Mouse (Mus musculus) c-Kit-positive CD71-positive TER-119-negative erythroid progenitor cells, embryonic 14.5 days (primary cell): ENCODE results near the gene Celf2.
"Not testable (repeated sequence)": the region's sequence is repeated elsewhere in the genome, so short reads cannot be mapped to it uniquely, and the experiment has no call there.

ENCODE experiments used
- DNase-seq: peaks from one replicate; pipeline ENCODE4 v3.0.0-alpha.2; 2013; ENCODE audit warnings: low read depth

The Celf2 gene

DNA sequence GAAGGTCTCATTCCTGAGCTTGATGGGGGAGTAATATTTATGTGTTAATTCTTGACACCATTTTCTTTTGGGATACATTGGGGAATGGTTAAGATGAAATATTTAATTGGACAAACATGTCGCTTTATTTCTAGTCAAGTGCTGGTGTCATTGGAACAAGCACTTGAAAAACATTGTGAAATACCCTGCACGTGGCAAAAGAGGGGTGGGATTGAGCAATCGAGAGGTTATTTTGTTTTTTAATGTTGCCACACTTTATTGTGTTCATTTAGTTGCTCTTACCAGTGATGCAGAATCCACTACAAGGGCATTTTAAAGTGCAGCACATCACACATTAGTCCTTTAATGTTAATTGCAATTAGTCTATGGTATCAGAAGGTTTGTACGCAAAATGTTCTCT, 242.2 kb downstream of the Celf2 start:
- no peak for DNase-seq

DNA sequence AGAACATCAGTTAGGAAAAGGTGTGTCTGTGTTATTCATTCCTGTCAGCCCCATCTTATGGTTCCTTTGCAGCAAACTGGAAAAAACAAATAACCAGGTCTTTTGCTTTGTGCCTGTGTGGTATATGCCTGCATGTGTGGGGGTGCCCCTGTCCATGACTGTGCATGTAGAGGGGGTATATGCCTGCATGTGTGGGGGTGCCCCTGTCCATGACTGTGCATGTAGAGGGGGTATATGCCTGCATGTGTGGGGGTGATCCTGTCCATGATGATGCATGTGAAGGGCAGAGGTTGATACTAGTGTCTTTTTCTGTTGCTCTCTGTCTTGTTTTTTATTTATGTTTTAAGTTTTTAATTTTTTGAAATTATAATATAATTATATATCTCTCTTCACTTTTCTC, 246.7 kb downstream of the Celf2 start:
- not testable (repeated sequence) for DNase-seq

DNA sequence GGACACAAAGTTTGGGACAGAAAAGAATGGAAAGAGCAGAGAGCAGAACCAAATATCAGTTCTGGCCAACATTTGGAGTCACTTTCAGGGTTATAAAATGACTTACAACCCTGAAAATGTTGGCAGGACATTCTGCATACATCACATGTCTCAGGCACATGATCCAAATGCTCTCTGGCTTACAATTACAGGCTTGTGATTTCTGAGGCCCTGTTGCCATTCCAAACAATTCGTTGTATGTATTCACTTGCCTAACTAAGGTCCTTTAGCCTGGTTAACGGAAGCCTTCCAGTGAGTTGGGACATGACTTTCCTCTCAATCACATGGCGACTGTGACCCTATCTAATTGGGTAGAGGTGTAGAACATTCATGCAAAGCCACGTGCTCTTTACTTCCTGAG, 249.2 kb downstream of the Celf2 start:
- no peak for DNase-seq

DNA sequence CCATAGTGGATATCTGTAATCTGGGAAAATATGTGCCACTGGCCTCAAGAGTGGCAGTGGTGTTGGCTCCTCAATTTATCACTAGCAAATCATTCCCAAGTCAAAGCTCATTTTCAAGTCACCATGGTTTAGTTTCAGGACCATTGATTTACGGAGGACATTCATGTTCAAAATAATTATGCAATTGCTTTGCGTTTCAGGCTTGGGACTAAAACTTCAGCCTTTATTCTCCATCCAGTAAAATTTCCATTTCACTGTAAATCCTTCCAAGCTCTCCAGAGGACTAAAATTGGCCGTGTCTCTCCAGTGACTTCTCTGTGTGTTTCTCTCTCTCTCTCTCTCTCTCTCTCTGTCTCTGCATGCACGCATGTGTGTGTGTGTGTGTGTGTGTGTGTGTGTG, 249.7 kb downstream of the Celf2 start:
- DNase-seq: no peak

DNA sequence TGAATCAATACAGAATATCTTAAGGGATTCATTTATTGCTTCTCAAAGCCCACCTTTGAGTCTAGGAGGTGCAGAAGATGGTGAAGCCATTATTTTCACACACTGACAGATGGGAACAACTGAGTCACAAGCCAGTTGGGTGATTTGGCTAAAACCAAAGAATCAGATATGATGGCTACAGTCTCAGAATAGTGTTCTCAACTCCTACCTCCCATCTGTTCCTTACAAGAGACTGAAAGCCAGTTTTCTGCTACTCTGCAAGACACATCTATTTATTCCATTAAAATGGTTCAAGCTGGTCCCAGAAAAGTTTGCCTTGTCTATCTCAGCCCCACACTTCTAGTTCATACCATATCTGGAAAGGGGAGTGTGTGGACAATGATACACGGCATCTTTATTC, 253.3 kb downstream of the Celf2 start:
- no peak for DNase-seq

DNA sequence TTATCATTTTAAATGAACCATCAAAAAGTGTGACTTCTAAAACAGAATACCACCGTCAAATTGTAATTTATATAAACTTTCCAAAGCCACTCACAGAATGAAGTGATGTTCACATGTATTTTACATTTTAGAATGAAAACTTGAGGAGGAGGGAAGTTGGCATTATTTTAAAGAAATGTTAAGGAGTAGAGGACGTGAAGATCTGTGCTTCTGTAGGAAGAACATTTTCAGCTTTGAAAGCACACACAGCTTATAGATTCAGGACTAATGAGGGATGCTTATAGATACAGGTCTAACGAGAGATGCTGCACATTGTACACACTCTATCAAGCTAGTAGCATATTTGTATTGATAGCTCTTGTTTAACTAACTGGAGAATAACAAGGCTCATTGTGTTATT, 254.0 kb downstream of the Celf2 start:
- no peak for DNase-seq

DNA sequence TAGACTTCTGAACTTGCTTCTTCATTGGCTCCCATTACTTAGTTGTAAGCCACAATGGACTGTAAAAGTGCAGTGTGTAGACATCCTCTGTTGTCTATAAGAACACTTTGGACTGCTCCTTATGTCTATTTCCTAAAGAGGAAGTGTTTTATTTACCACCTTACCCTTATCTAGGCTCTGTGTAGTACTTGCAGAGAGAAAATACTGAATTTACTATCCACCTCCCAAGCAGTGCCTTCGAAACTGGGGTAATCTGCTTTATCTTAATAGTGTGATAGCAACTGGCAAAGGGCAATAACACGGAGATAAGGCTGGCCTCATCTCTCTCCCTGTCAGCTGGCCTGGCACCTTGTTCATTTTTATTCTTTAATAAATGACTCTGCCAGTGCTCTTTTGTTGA, 259.0 kb downstream of the Celf2 start:
- no peak for DNase-seq

DNA sequence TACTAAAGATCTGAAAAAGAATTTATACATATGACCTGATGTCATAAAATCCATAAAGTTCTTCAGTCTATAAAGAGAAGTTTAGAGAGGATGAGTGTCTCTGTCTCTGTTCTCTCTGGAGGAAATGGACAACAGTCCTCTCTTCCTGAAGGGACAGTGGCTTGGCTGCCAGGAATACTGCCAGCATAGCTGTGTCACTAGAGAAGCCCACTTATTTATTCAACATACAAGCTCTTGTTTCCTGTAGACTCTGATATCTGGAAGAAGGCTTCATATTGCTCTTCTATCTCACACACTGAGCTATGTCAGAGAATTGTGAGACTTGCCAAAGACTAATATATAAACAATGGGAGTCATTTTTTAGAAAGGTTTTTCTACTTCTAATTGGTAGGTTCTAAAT, 260.4 kb downstream of the Celf2 start:
- no peak for DNase-seq

DNA sequence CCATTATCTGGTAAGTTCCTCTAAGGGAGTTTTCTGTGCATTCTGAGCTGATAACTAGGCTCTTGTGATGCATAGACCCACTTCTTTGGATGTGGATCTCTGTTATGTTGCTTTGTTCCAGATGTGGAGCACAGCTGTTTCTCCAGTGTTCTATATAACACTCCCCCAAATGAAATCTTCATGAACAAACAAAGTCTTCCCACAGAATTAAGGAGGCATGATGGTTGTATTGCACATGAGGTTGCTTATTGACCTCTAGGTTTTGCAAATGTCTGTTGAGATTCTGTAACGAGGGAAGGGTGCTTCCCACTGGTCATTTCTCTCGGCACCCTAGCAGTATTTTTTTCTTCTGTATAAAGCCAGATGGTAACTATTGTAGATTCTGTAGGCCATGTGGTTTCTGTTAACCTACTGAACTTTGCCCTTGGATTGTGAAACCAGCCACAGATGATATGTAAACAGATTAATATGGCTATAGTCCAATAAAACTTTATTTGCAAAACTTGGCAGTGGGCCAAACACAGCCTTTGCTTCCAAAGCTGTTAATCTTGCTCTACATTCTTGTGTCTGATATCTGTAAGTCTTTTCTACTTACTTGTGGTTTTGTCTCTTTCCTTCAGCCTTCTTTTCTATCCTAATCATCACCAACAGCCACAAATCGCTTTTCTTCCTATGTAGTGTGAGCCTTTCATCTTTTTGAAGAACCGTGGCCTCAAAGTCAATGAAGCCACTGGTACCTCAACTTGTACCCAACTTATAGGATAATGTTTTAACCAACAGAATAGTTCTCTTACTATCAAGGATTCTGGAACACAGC, 263.2 kb downstream of the Celf2 start:
- no peak for DNase-seq

DNA sequence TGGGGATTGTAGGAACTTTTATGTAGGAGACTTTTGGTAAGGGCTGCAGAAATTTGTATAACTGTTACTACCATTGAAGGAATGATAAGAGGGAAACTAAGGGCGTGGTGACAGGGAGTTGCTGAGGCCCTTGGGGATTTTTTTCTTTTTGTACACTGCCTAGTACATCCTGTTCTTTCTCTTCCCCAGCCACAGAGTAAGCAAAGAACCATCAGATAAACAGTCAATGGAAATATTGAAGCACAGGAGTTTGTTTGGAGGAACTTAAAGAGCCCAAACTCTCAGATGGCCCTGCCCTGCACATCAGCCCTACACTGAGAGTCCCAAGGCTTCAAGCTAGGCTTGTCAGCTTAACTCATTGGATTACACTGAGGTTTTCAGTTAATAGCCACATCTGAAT, 267.2 kb downstream of the Celf2 start:
- DNase-seq: no peak

DNA sequence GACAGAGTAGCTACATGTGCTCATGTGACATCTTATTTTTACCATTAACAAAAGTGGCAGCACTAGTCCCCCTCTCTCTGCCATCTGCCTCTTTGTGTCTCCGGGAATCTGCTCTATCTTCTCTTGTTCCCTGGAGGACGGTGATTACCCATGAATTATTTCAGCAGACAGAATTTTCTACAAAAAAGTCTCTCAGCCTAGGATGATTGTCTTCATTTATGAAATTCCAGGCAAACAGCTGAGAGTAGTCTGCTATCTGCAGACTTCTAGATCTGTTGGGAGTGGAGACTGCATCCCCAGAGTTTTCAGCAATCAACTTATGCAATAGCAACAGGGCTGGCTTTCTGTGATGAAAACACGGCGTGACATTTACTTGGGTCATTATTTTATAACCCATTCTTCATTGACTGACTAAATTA, 267.8 kb downstream of the Celf2 start:
- no peak for DNase-seq

DNA sequence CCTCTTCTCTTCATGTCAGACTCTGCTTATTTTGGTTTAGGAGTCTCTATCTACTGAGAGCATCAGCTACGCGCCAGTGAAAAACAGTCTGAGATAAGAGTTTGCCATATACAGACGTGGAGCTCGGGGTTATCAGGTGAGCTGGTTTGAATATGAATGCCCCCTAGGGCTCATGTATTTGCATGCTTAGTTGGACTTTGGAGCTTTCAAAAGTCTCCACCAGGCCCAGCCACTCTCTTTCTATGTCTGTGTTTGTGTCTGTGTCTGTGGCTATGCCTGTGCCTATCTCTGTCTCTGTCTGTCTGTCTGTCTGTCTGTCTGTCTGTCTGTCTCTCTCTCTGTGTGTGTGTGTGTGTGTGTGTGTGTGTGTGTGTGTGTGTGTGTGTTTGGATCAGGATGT, 272.1 kb downstream of the Celf2 start:
- DNase-seq: no peak

DNA sequence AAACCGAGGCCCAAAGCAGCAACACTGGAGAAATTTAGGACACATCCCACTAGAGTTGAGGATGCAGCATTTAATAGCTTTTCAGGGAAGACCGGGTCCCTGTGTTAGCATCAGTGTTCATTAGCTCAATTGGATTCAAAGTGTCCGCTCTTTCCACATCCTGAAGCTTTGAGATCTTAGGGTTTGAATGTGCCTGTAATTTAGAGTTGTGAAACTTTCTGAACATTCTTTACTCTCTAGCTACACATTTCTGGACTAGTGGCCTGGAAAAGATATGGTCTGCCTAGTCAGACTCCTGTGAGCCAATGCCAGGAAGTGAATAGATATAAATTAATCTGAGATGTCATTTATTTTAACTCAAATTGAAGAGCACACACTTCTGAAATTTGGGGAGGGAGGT, 272.9 kb downstream of the Celf2 start:
- DNase-seq: no peak

DNA sequence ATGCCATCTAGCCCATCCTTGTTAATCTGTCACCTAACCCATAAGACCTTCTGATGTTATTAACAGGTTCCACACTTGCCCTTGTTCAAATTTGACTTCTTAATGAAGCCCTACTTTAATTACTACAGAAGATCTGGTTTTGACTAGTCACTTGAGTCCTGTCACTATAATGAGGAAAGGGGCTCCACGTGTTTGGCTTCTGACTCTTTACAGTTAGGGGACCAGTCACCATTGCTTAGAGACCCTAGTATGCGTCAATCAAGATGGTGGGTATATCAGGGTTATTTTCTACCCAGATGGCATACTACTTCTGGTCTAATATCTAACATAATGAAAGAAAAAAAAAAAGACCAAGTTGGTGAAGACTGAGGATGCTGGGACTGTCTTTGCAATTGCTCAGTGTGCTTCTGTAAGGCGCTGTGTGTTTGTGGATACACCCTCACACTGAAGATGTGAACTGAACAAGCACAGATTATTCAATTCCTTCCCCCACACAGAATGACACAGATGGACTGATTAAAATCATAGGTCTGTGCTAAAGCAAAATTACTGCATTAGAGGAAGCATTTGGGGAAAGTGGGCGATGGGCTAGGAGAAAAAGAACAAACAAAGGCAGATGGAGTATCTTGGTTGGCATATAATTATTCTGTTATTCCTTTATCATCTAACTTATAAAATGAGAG, 274.2 kb downstream of the Celf2 start:
- DNase-seq: no peak

DNA sequence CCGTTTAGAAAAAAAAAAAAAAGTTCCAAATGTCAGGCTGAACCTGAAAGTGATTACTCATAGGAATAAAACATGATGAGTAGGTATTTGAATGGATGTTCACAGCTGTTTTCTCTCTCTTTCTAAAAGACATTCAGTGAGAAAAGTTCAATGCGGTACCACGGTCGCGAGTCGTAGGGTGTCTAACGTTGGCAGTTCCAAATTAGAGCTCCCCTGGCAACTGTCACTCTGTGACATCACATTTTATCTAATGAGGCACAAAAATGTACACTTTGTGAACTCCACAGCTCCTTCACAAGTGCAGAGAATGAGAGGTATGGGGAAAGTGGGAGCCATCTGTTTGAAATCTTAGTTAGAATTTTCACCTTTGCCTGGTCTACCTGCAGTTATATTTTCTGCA, 274.8 kb downstream of the Celf2 start:
- DNase-seq: no peak

DNA sequence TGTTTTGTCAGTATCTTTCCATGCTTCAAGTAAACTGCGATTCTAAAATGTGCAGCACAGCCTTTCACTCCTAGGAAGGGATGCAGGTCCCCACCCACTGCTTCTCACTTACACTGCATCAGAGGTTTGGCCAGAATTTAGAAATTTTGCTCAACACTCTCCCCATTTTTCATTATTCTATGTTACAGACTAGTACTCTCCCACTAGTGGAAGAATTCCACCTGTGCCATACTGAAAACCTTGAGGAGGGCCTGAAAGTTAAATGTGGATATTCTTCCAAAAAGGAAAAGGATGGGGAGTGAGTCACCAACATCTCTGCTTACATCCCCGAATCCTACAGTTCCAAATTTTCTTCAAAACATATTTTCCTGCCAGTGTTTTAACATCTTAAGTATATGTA, 276.0 kb downstream of the Celf2 start:
- DNase-seq: no peak

DNA sequence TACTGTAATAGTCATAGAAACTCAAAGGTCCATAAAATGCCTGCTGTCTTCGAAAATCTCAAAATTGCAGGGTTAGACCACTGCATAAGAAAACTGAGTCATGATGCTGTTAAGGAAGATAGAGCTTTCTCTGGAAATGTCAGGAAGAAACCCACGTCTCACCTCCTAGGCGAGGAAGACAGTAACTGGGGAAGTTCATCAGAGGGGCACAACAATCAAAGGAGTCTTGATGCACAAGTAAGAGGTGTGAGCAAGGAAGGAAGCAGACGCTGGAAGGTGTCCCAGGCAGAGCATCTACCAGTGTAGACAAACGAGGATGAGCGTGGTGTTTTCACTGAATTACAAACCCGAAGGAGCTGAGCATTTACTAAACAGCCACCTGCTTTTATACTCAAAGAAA, 282.6 kb downstream of the Celf2 start:
- no peak for DNase-seq

DNA sequence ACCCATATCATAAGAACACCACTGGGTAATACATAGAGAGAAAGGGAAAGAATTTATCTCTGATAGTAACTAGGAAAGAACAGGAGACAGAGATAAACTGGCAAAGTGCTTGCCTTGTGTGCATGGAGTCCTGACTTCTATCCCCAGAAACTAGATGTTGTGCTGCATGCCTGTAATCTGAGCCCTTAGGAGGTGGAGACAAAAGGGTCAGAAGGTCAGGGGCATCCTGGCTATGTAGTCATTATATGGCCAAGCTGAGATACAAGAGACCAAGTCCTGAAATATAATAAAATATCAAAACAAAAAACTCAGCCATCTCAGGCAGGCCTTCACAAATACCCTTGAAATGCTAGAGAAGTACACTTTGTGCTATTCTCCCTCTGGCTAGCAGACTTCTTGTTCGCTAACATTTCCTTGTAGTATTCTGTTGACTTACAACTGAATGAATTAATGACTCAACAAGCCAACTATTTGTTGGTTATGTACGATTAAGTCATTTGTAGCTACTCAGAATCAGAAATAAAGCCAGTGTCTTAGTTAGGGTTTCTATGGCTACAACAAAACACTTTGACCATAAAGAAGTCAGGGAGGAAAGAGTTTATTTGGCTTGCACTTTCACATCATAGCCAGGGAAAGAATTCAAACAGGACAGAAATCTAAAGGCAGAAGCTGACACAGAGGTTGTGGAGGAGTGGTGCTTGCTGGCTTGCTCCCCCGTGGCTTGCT, 284.9 kb downstream of the Celf2 start:
- no peak for DNase-seq

DNA sequence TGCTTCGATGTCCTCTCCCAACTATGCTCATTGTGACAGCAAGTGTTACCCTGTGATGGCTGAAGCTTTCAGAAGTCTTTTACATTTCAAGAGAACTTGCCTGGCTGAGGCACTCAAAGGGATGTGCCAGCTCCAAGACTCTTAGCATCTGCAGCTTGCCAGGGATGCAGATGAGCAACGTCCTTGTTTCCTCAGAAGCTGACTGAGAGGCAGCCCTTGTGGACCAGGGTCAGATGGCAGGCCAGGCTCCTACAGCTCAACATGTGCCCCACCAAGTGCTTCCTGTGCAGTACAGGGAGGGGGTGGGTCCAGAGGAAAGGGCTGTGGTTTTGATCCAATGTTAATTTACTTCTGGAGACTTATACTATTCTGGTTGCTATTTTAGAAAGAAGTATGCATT, 285.8 kb downstream of the Celf2 start:
- DNase-seq: no peak

DNA sequence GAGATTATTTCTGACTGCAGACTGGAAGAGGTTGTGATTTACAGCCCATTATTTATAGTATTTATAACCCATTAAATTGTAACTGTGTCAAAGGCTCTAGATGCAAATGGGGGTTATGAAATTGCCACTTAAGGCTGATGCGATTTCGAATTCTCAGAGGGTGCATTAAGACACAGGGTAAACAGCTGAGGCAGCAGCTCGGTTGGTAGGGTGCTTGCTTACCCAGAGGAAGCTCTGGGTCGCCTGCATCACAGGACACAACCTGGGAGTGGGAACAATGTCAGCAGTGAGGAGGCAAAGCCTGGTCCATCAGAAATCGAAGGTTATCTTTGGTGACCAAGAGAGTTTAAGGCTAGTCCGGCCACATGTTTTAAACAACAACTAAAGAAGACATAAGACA, 286.5 kb downstream of the Celf2 start:
- no peak for DNase-seq

DNA sequence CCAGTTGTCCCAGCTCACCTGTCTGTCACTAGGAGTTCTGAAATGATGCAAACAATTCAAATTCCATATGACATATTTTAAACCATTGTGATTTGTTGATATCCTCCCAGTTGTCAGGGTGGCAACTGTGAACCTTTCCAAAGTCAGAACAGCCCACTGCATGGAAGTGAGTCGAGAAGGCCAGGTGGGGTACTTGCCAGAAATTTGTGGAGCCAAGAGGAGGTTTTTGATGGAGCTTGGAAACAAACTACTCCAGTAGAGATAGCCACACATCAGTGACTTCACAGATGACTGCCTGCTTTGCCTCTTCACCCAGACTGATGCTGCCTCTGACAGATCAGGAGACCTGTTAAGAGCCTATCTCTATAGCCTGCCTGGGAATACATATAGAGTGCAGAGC, 287.5 kb downstream of the Celf2 start:
- no peak for DNase-seq

DNA sequence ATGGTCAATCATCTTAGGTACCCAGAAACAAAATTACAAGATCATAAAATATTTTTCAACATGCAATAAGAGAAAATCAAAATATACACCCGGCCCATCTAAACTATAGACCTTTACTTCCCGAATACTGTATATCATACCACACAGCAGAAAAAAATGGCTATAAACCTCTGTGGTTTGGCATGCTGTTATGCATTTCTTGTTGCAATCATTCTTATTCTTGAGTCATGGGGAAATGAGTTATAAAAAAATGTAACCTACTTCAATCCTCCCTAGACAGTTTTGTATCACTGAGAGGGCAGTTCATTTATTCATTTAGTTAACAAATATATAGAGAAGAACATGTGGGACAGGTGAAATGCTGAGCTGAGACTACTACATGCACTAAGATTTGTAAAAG, 291.3 kb downstream of the Celf2 start:
- DNase-seq: no peak
